Mouse (Mus musculus) 3134 (cell line): ENCODE data around the gene Itpk1.

Experiments used
- DNase-seq: peaks from one replicate; pipeline ENCODE4 v3.0.0-alpha.2; 2011; ENCODE audit warnings: low spot score; ENCODE audit not compliant: insufficient read length; ENCODE audit errors: extremely low read depth

Itpk1 gene

DNA sequence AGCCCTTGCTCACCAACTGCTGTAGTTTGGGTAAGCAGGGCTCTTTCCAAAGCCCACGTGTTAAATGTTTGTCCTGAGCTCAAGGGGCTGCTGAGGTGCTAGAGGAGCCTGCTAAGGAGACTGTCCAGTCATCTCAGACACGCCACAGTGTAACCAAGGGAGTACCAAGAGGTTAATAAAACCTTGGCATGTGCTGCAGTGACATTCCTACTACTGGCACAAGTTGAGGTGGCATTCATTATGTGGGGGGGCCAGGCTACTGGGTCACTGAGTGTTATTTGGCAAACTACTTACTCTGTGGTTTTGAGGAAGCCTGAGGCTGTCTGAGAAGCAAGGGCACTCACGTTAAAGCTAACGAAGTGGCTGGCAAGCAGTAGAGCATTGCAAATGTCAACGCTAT lies 134.0 kb downstream of the Itpk1 start:
- DNase-seq: peak; percentile 45

DNA sequence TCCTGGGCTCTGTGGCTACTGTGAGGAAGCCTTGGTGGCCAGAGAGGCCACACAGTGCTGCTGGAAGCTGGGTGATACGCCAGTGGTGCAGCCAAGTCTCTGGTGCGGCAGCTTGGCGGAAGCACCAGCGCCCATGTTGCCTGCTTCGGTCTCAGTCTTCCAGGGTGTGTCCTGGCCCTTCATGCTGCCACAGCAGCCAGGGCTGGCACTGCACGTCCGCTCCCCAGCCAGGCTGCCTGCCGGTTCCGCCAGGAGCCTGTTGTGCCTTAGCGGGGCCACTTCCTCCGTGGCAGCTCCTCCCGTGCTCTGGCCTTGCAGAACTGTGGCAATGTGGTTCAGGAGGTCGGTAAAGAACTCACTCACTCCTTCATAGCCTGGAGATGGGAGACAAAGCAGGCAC lies 134.6 kb downstream of the Itpk1 start:
- DNase-seq: no peak

GRCm38 (mm10) chr12:102568219-102568618 lies 136.5 kb downstream of the Itpk1 start:
- no peak for DNase-seq

- no peak for DNase-seq
Observed at GRCm38 (mm10) chr12:102566951-102567350, 137.8 kb downstream of the Itpk1 start.

DNA sequence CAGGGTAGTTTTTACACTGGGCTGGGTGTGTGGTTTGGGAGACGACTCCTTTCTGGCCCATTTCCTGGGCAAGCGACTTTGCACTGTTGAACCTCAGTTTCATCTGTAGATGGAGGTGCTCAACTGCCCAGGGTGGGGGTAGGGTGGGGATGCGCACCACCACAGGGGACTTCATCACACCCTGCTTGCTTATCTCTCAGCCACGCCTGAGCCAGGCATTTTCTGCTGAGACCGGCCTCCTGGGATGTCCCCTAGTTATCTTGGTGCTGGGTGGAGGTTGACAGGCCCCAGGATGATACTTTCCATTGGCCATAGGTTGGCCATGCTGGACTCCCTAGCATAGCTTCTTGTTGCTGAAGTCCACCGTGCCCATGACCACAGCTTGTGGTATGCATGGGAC lies 139.6 kb downstream of the Itpk1 start:
- DNase-seq: no peak

DNA sequence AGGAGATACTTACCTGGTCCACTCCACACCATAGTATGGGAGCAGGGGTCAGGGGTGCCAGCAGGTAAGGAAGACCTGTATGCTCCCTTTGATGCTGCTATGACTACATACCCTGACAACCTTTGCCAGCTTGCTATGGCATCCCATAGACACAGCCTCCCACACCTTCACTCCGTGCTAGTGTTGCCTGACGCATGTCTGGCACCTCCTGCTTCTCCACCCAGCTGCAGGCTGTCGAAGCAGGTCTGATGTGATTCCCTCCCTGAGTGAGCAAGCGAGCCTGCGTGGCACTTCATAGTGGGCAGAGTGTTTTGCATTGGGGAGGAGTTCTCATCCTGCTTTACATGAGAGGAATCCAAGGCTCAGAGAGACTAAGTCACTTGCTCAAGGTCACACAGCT lies 147.4 kb downstream of the Itpk1 start:
- DNase-seq: no peak

DNA sequence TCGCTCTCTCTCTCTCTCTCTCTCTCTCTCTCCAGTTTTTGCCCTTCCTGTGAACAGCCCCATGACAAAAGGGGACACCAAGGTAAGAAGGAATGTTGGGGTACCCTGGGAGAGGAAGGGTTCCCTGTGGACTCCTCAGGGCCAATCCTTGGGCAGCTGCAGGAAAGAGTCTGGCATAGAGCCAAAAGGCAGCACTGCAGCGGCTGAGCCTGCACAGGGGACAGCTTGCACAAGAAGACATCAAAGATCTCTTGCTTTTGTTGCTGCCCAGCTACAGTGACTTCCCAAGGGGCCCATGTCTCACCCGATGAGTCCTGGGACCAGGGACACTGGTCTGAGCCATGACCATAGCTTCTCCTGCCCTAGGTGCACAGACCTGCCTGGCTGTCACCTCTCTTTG lies 148.9 kb downstream of the Itpk1 start:
- no peak for DNase-seq

DNA sequence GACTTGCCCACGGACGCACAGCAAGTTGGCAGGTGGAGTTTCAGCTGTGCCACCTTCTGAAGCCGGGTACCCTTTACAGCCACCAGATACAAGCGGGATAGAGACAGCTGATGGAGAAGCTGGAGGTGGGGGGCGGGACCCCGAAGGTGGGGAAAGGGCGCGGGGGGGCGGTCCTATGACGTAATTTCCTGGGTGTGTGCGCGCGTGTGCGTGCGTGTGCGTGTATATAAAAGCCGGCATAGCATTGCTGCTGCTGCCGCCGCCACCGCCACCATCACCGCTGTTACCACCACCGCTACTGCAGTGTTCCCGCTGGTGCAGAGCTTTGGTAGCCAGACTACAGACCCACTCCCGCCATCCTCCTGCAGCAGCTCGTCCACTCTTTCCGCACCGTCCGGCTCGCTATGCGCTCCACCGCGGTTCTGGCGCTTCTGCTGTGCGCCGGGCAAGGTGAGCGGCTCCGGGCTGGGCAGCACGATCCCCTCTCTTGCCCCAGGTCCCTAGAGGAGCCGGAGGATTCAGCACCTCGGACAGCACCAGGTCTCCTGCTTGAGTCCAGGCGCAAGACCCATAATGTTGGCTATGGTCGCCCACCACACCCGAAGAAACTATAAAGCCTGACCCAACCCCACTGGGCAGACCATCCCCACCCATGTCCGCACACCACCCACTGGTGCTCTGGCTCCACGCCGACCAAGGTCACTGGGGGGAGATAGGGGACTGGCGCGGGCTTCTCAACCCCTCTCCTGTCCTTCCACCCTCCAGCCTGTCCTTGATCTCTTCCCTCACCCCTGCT lies 149.8 kb downstream of the Itpk1 start, which contains the start of gene Chga:
Gene Chga (plus strand): TSS at position 249 of the 796 bp plus-strand sequence.
- no peak for DNase-seq

DNA sequence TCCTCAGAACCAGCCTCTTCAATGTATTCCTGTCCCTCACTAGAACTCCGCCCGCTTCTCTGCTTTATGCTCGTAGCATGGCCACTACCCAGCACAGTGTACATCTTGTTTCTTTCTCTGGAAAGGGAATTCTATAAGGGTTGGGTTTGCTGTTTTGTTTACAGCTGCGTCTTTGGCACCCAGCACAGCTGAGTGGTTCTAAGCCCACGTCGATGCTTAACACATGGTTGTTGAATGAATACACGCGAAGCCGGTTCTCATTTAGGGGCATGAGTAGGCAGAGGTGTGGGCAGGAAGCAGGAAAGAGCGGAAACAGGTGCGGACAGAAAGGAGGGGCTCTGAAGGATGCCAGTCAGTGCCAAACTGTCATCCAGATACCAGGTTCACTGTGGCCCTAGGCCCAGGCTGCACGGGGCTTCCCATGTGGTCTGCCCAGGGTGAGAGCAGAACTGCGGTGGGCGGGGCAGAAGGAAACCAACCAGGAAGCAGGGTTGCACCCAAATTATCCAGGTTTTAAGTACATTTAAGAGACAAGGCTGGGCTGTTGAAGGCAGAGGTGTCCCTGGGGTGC lies 150.9 kb downstream of the Itpk1 start:
- no peak for DNase-seq

DNA sequence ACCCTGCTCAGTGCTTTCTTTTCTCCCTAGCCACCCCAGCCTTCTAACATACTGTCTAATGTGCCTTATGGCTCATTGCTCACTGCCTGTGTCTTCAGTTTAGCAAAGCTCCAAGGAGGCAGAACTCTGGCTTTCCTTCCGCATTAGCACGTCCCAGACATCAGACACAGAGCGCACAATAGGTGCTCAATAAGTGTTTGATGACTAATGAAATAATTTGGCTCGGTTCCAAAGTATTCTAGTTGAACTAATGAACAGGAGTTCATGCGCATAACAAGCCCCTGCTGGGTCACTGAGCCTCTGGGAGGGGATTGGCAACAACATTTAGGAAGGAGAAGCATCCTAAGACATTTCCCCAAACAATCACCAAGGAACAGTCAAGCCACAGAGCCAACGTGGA lies 152.7 kb downstream of the Itpk1 start:
- no peak for DNase-seq

GRCm38 (mm10) chr12:102551186-102551585 lies 153.5 kb downstream of the Itpk1 start:
- no peak for DNase-seq

DNA sequence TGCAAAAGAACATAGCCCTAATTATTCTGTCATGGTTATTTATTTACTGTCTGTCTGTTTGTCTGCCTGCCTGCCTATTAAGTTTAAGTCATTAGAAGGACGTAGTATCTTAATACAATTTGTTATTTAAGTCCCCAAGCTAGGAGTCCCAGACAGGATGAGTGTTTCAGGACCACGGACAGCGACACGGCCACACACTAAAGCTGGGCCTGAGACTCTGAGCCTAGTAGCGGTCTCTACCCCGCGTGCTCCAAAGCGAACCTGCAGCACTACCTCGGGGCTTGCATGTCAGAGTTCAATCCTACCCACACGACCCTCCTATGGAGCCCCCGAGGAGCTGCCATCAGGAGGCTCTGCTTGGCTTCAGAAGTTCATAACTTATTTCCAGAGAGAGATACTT lies 154.2 kb downstream of the Itpk1 start:
- peak; percentile 21 for DNase-seq

DNA sequence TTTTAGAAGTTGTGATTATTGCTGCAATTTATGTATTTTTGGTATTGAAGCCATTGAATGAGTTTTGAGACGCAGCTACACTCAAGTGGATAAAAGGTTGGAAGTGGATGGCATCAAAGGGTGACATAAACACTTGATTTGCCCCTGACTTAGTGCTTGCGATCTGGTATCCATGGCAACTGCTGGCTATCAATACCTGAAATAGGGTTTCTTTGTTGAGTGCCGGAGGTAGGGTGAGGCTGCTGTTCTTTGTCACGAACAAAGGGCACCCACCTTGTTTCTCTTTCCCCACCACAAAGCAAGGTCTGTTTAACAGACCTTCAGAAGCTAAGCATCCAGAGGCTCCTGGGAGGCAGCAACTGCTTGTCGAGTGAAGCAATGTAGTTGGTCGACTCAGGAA lies 159.6 kb downstream of the Itpk1 start:
- no peak for DNase-seq

DNA sequence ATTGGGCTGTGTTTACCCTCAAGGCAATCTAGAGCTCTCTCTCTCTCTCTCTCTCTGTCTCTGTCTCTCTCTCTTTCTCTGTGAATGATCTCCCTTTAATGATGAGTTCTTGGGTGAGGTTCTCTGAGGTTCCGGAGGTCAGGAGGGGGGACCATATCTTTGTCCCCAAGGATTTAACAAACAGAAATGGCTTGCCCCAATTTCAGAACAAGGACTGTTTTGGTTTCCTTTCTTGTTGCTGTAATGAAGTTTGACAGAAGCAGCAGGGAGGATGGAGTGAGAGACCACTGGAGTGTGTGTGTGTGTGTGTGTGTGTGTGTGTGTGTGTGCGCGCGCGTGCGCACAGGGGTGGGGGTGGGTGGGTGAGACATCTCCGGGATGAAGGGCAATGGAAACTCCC lies 163.6 kb downstream of the Itpk1 start:
- DNase-seq: no peak

GRCm38 (mm10) chr12:102540278-102540677 lies 164.5 kb downstream of the Itpk1 start:
- DNase-seq: no peak

DNA sequence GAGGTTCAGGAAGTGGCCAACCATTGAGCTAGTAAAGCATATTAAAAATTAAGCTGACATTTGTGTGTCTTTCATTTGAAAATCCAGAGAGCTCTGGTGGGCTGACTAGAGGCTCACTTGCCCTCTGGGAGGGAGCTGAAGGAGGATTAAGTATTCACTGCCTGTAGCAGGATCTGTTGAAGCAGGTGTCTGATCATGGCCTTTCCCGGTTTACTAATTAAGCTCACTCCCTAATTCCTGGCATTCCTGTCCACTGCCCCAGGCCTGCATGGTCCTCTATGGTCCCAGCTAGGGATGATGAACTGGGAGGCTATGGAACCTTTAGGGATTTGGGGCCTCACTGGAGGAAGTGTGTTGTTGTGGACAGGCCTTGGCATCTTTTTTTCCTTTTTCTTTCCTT lies 168.9 kb downstream of the Itpk1 start:
- no peak for DNase-seq

GRCm38 (mm10) chr12:102527989-102528388 lies 176.7 kb downstream of the Itpk1 start:
- DNase-seq: no peak

DNA sequence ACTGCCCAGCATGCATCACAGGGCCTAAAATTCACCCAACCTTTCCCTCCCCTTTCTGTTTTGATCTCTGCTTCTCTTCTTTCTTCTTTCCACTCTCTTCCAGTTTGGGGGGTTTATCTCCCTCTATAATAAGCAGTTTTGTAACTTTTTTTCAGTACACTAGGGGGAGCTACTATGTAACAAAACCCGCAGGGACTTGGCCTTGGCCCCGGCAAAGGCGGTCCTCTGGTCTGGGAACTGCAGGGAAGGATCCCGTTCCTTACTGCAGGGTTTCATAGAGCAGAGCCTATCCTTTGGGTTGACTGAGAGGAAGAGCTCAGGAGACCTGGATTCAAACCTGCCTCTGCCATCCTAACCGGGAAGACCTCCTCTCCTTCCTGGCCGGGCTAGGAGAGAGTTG lies 180.0 kb downstream of the Itpk1 start:
- peak; percentile 36 for DNase-seq

DNA sequence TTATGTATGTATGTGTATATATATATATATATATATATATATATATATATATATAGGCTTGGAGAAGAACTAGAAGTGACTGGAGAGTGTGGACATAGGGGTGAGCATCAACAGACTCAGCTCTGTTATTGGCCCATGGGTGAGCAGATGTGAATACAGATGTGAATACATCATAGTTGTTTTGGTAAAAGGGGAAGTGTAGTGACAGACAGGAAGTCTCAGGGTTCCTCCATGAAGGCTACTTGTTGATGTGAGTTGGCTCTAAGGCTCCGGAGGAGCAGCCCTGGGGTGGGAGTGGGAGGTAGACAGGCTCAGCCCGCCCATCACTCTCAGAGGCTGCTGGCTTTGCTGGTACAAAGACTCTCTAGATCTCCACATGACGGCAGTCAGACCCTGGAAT lies 180.5 kb downstream of the Itpk1 start:
- DNase-seq: no peak

DNA sequence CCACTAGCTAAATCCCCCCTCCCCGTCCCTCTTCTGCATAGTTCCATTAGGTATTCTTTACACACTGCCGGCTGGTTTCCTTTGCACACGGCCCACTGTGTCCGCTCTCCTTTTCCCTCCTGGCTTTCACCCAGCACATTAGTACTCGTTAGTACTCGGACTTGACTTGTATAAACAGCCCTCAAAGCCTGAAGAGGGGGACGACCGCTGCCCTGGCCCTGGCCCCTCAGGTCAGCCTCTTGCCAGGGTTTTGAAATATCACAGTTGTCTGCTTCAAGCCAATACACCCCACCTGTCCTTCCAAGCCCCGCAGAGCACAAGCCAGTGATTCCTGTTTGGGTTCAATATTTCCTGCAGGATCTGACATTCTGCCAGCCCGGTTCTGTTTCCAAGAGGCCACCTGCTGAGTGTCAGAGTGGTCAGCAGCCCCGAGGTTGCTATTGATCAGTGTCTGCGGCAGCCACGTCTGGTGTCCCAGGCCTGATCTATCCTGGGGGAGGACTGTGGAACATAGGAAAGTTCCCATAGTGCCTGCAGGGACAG lies 182.9 kb downstream of the Itpk1 start:
- DNase-seq: no peak

- DNase-seq: no peak
Observed at GRCm38 (mm10) chr12:102519929-102520720, 184.6 kb downstream of the Itpk1 start.
